Mouse (Mus musculus): ENCODE data around the gene Epc2. TPM values are rescaled to one million over a fixed set of nuclear protein-coding genes. Genes with fewer than 3 reads are reported as not detected.

Epc2 gene
- total and polyA plus RNA-seq, 2 experiments from 2014 or later, result 9.2 to 80.4 TPM

GRCm38 (mm10) chr2:49450467-49450866, 819 bp upstream of the Epc2 start:
- no peak for DNase-seq
- H3K36me3 ChIP-seq (ENCODE audit: insufficient read depth), result no peaks in the 10 kb centered on the region
- no peak overlapping the region for H3K27ac ChIP-seq (ENCODE audit: low read depth, low read length)
- peak overlapping the region; percentile 97 for H3K4me3 ChIP-seq (ENCODE audit: low read depth, low read length)
- no peak for ATAC-seq
- peak overlapping the region; percentile 90 for H3K4me2 ChIP-seq (ENCODE audit: low read depth)
- no peak overlapping the region for H3K9ac ChIP-seq
- no peaks in the 10 kb centered on the region for H3K4me1 ChIP-seq (ENCODE audit: insufficient read depth)
- 3% methylated on average over 4 of the region's 4 CpGs for WGBS
- no peaks in the 10 kb centered on the region for H3K27me3 ChIP-seq (ENCODE audit: insufficient read depth, low read length)
- TF ChIP-seq CTCF (IDR thresholded peaks at IDR 0.05; ENCODE audit: low read depth), result no peak
- H3K9me3 ChIP-seq (ENCODE audit: low read length), result no peaks in the 10 kb centered on the region

GRCm38 (mm10) chr2:49451637-49452211, 438 bp downstream of the Epc2 start:
- TF ChIP-seq CTCF (IDR thresholded peaks at IDR 0.05; ENCODE audit: low read depth), result peak; percentile 56
- no peaks in the 10 kb centered on the region for H3K27me3 ChIP-seq (ENCODE audit: insufficient read depth, low read length)
- H3K4me3 ChIP-seq (ENCODE audit: low read depth, low read length), result peak overlapping the region; percentile 97
- peak; percentile 98 for DNase-seq
- 1% methylated on average over 45 of the region's 64 CpGs for whole genome bisulfite sequencing
- H3K4me1 ChIP-seq (ENCODE audit: insufficient read depth), result no peaks in the 10 kb centered on the region
- peak overlapping the region; percentile 75 for H3K4me2 ChIP-seq (ENCODE audit: low read depth)
- ATAC-seq, result peak; percentile 90
- no peaks in the 10 kb centered on the region for H3K36me3 ChIP-seq (ENCODE audit: insufficient read depth)
- no peaks in the 10 kb centered on the region for H3K9me3 ChIP-seq (ENCODE audit: low read length)
- peak overlapping the region; percentile 99 for H3K27ac ChIP-seq (ENCODE audit: low read depth, low read length)
- H3K9ac ChIP-seq, result peak overlapping the region; percentile 95

DNA sequence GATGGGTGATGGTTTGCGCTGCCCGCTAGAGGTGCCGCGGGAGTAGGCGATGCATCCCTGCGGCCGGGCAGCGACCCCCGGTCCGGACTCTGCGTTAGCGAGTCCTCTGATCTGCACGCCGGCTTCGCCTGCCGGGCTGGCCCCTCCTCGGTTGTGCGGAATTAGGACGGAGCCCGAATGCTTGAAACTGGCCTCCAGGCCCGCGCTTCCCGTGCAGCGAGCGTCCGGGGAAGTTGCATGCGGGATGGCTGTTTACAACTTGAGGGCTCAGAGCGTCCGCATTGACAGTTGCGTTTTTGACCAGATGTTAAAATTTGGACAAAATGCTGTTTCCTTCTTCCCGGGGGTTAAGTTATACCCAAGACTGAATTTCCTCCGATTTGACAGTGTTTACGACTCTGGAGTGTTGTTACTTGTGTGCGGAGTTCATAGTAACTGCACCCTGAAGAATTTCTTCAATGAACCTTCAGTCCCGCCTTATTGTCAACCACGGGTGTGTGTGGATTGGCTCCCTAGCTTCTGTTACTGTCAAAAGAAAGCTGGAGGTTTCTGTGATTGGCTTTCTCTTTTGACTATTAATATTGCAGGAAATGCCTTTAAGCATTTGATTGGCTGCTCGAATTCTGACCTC, 1.3 kb downstream of the Epc2 start:
- H3K4me1 ChIP-seq (ENCODE audit: insufficient read depth), result no peaks in the 10 kb centered on the region

GRCm38 (mm10) chr2:49457797-49458196, 6.5 kb downstream of the Epc2 start:
- DNase-seq, result no peak

More for the DNA sequence above, 1.3 kb downstream of the Epc2 start:
- peak; percentile 75 for ATAC-seq
- peak; percentile 87 for DNase-seq
- Histone ChIP-seq H3K27me3 (ENCODE audit: insufficient read depth, low read length) (no peaks in the 10 kb centered on the region), H3K9ac (peak overlapping the region; percentile 95), H3K9me3 (ENCODE audit: low read length) (no peaks in the 10 kb centered on the region), H3K27ac (ENCODE audit: low read depth, low read length) (peak overlapping the region; percentile 99), H3K4me3 (ENCODE audit: low read depth, low read length) (peak overlapping the region; percentile 97), H3K4me2 (ENCODE audit: low read depth) (peak overlapping the region; percentile 75), H3K36me3 (ENCODE audit: insufficient read depth) (no peaks in the 10 kb centered on the region)
- TF ChIP-seq CTCF (IDR thresholded peaks at IDR 0.05; ENCODE audit: low read depth), result no peak
- under 1% methylated on average over 37 of the region's 37 CpGs for WGBS

DNA sequence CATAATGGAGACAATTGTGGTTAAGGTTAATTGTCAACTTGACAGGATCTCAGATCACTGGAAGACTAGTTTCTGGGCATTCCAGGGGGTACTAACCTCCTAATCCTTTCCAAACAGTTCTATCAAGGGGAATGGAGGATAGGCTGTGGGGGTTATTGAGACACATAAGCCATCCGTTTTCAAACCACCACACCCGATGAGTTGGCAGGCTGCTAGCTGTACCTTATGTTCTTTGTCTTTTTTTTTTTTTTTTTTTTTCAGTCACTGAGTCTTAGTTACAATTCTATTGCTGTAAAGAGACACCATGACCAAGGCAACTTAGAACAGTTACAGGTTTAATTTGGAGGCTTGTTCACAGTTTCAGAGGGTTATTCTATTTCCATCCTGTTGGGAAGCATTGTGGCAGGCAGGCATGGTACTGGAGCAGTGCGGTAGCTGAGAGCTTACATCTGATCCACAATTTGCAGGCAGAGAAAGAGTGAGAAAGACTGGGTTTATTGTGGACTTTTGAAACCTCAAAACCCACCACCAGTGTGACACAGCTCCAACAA, 14.5 kb downstream of the Epc2 start:
- Histone ChIP-seq H3K27ac (ENCODE audit: low read depth, low read length) (no peak overlapping the region), H3K27me3 (ENCODE audit: insufficient read depth, low read length) (no peaks in the 10 kb centered on the region), H3K36me3 (ENCODE audit: insufficient read depth) (no peaks in the 10 kb centered on the region), H3K4me3 (ENCODE audit: low read depth, low read length) (no peak overlapping the region), H3K4me2 (ENCODE audit: low read depth) (no peak overlapping the region), H3K9me3 (ENCODE audit: low read length) (no peaks in the 10 kb centered on the region), H3K9ac (no peak overlapping the region), H3K4me1 (ENCODE audit: insufficient read depth) (no peaks in the 10 kb centered on the region)
- no peak for ATAC-seq
- TF ChIP-seq CTCF (IDR thresholded peaks at IDR 0.05; ENCODE audit: low read depth), result no peak
- 62% methylated on average over 3 of the region's 3 CpGs for WGBS
- DNase-seq, result no peak

More at GRCm38 (mm10) chr2:49457797-49458196, 6.5 kb downstream of the Epc2 start:
- Histone ChIP-seq H3K4me3 (ENCODE audit: low read depth, low read length) (no peak overlapping the region), H3K27me3 (ENCODE audit: insufficient read depth, low read length) (no peaks in the 10 kb centered on the region), H3K4me2 (ENCODE audit: low read depth) (no peak overlapping the region), H3K9me3 (ENCODE audit: low read length) (no peaks in the 10 kb centered on the region), H3K27ac (ENCODE audit: low read depth, low read length) (no peak overlapping the region), H3K9ac (no peak overlapping the region), H3K36me3 (ENCODE audit: insufficient read depth) (no peaks in the 10 kb centered on the region), H3K4me1 (ENCODE audit: insufficient read depth) (no peaks in the 10 kb centered on the region)
- WGBS, result 95% methylated on average over 2 of the region's 2 CpGs
- ATAC-seq, result no peak
- no peak for TF ChIP-seq CTCF (IDR thresholded peaks at IDR 0.05; ENCODE audit: low read depth)

- no peak for TF ChIP-seq CTCF (IDR thresholded peaks at IDR 0.05; ENCODE audit: low read depth)
- Histone ChIP-seq H3K4me3 (ENCODE audit: low read depth, low read length) (no peak overlapping the region), H3K9ac (no peak overlapping the region), H3K36me3 (ENCODE audit: insufficient read depth) (no peaks in the 10 kb centered on the region), H3K9me3 (ENCODE audit: low read length) (no peaks in the 10 kb centered on the region), H3K4me1 (ENCODE audit: insufficient read depth) (no peaks in the 10 kb centered on the region), H3K4me2 (ENCODE audit: low read depth) (no peak overlapping the region), H3K27ac (ENCODE audit: low read depth, low read length) (no peak overlapping the region), H3K27me3 (ENCODE audit: insufficient read depth, low read length) (no peaks in the 10 kb centered on the region)
- 88% methylated on average over 1 of the region's 1 CpGs for WGBS
- ATAC-seq, result no peak
- DNase-seq, result no peak
Measured at GRCm38 (mm10) chr2:49467038-49467437, 15.8 kb downstream of the Epc2 start.

GRCm38 (mm10) chr2:49471188-49471587, 19.9 kb downstream of the Epc2 start:
- DNase-seq (no peak), ATAC-seq (no peak)
- Histone ChIP-seq H3K4me3 (ENCODE audit: low read depth, low read length) (no peak overlapping the region), H3K4me2 (ENCODE audit: low read depth) (no peak overlapping the region), H3K27ac (ENCODE audit: low read depth, low read length) (no peak overlapping the region), H3K9me3 (ENCODE audit: low read length) (no peaks in the 10 kb centered on the region), H3K27me3 (ENCODE audit: insufficient read depth, low read length) (no peaks in the 10 kb centered on the region), H3K4me1 (ENCODE audit: insufficient read depth) (no peaks in the 10 kb centered on the region), H3K36me3 (ENCODE audit: insufficient read depth) (no peaks in the 10 kb centered on the region), H3K9ac (no peak overlapping the region)
- TF ChIP-seq CTCF (IDR thresholded peaks at IDR 0.05; ENCODE audit: low read depth), result no peak
- 81% methylated on average over 3 of the region's 3 CpGs for WGBS
